Mouse (Mus musculus) forebrain, embryonic 13.5 days (tissue): ENCODE results near the gene Letm1. TPM values are rescaled to one million over a fixed set of nuclear protein-coding genes. Genes with fewer than 3 reads are reported as not detected.

Experiments
- ATAC-seq: fragments of 200-750 bp; cut with Nextera tagmentation; 2 replicates; pipeline ENCODE4 v1.8.0; 2017
- H3K27ac ChIP-seq: fragments of 300-500 bp; sonication (generic); 2 replicates; pipeline ENCODE4 v1.5.1; 2015; ENCODE audit warnings: inconsistent platforms, mild to moderate bottlenecking, moderate library complexity
- H3K27me3 ChIP-seq: fragments of 300-500 bp; sonication (generic); 2 replicates; pipeline ENCODE4 v1.6.1; 2015; ENCODE audit warnings: mild to moderate bottlenecking, inconsistent platforms
- H3K36me3 ChIP-seq: fragments of 300-500 bp; sonication (generic); 2 replicates; pipeline ENCODE4 v1.6.1; 2015; ENCODE audit warnings: mild to moderate bottlenecking, inconsistent platforms; ENCODE audit not compliant: poor library complexity, severe bottlenecking
- H3K4me1 ChIP-seq: fragments of 300-500 bp; sonication (generic); 2 replicates; pipeline ENCODE4 v1.6.1; 2015; ENCODE audit warnings: inconsistent platforms
- H3K4me2 ChIP-seq: fragments of 300-500 bp; sonication (generic); 2 replicates; pipeline ENCODE4 v1.6.1; 2015; ENCODE audit warnings: inconsistent platforms, mild to moderate bottlenecking, moderate library complexity
- H3K4me3 ChIP-seq: fragments of 300-500 bp; sonication (generic); 2 replicates; pipeline ENCODE4 v1.5.1; 2015; ENCODE audit warnings: mild to moderate bottlenecking, inconsistent platforms
- H3K9ac ChIP-seq: fragments of 300-500 bp; sonication (generic); 2 replicates; pipeline ENCODE4 v1.6.1; 2015; ENCODE audit warnings: mild to moderate bottlenecking, inconsistent platforms
- H3K9me3 ChIP-seq: fragments of 300-500 bp; sonication (generic); replicated peaks from 2 replicates; pipeline ENCODE4 v1.6.1; 2016; ENCODE audit warnings: inconsistent platforms
- WGBS: fragments of 180-500 bp; shearing (Covaris S2); methylation state at CpG from one replicate; pipeline ENCODE4 v1.1.7; 2015; 5-methylcytosine and 5-hydroxymethylcytosine counted together
- polyA plus RNA-seq: library from polyadenylated mRNA; unstranded; fragments of >200 nt; fragmentation: Nextera tagmentation; extraction: Ambion mirVana; gene quantifications from 2 replicates; pipeline ENCODE4 v1.2.1, GENCODE M21; 2015

The Letm1 gene
- polyA plus RNA-seq, 1 experiment from 2014 or later = 47.5 TPM

DNA sequence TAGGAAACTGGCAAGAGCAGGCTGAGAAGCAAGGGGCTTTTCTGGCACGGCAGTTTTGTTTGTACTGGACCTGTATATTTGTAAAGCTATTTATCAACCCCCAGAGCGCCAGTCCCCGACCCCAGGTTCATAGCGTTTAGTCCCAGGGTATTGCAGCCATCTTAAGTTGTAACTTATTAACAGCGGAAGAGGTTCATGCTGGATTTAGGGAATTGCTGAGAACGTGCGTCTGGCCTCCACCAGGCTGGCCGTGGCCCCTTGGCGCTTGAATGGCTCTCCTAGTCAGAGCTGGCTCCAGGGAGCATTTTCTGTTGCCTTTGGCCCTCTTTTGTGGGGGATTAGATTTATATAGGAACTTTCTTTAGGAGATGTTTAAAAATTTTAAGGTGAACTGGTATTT is 46.4 kb downstream of the Letm1 start:
- no peaks in the 10 kb centered on the region for H3K27me3 ChIP-seq
- no peak overlapping the region for H3K27ac ChIP-seq
- H3K9me3 ChIP-seq = no peaks in the 10 kb centered on the region
- peaks cover 80% of the 10 kb centered on the region for H3K36me3 ChIP-seq
- no peak overlapping the region for H3K9ac ChIP-seq
- 0 out of 2 replicates have a peak, but pooled peaks cover 10% of the 10 kb centered on the region for H3K4me1 ChIP-seq
- no peak overlapping the region for H3K4me2 ChIP-seq
- WGBS = 75% methylated on average over 9 of the region's 9 CpGs
- no peak overlapping the region for H3K4me3 ChIP-seq
- ATAC-seq = no peak

DNA sequence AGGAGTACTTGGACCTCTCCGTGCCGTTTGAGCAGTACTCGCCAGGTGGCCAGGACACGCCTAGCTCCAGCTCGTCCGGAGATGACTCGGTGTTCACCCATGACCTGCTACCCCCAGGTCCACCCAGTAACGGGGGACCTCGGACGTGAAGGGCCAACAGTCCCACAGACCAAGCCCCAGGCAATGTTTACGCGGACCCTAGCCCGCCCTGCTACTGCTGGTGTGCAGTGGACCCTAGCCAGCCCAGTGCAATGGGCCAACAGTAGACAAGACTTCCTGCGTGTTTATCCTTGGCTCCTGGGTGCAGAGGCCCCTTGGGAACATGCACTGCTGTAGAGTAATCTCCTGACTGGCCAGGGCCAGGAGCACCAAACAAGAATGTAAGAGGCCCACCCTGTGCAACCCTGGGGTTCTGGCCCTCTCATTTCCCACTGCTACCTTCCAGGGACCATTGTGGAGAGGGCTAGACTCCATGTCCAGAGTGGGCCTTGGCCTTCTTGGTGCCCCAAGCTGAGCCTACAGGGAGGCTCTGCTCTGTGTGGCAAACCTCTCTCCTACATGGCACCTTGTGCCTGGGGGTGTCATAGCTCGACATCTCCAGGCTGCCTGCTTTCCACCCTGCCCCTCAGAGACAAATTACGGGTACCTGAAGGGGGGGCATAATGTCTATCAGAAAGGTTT is 47.1 kb downstream of the Letm1 start:
- Histone ChIP-seq H3K27ac (no peak overlapping the region), H3K9ac (no peak overlapping the region), H3K4me2 (no peak overlapping the region), H3K27me3 (no peaks in the 10 kb centered on the region), H3K4me3 (no peak overlapping the region), H3K4me1 (peaks cover 13% of the 10 kb centered on the region; the same call in 1 of the 2 replicates), H3K9me3 (no peaks in the 10 kb centered on the region), H3K36me3 (peaks cover 79% of the 10 kb centered on the region)
- WGBS = 87% methylated on average over 16 of the region's 16 CpGs
- ATAC-seq = no peak

DNA sequence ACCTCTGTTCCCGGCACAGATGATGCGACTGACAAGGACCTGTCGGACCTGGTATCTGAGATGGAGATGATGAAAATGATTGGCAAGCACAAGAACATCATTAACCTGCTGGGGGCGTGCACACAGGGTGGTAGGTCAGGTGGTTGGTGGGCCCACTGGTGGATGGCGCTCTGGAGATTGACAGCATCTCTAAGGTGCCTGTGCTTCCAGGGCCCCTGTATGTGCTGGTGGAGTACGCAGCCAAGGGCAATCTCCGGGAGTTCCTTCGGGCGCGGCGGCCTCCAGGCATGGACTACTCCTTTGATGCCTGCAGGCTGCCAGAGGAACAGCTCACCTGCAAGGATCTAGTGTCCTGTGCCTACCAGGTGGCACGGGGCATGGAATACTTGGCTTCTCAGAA is 48.8 kb downstream of the Letm1 start:
- H3K27ac ChIP-seq = peak overlapping the region; percentile 59; the same call in 1 of the 2 replicates
- H3K36me3 ChIP-seq = peaks cover 80% of the 10 kb centered on the region
- no peaks in the 10 kb centered on the region for H3K27me3 ChIP-seq
- H3K4me2 ChIP-seq = no peak overlapping the region
- H3K4me3 ChIP-seq = no peak overlapping the region
- no peaks in the 10 kb centered on the region for H3K9me3 ChIP-seq
- WGBS = 92% methylated on average over 12 of the region's 12 CpGs
- H3K4me1 ChIP-seq = peaks cover 26% of the 10 kb centered on the region
- no peak for ATAC-seq
- 0 out of 2 replicates have a peak overlapping the region, but pooled peaks have one; percentile 8 for H3K9ac ChIP-seq

DNA sequence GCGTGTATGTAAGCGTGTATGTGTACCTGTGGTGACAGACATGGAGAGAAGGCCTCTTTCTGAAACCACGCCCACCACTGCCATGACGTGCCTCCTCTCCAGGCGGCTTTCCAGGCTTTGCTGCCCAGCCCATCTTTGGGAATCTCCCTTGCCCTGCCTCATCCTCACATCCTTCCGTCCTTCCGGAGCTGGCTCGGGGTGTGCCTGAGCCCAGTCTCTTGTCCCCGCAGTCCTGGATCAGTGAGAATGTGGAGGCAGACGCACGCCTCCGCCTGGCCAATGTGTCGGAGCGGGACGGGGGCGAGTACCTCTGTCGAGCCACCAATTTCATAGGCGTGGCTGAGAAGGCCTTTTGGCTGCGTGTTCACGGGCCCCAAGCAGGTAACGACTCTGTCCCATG is 51.6 kb downstream of the Letm1 start:
- no peaks in the 10 kb centered on the region for H3K9me3 ChIP-seq
- H3K4me2 ChIP-seq = peak overlapping the region; percentile 28
- peak overlapping the region; percentile 40; the same call in 1 of the 2 replicates for H3K27ac ChIP-seq
- peaks cover 50% of the 10 kb centered on the region for H3K4me1 ChIP-seq
- ATAC-seq = no peak
- H3K36me3 ChIP-seq = peaks cover 88% of the 10 kb centered on the region
- H3K27me3 ChIP-seq = peaks cover 11% of the 10 kb centered on the region; the same call in 1 of the 2 replicates
- H3K4me3 ChIP-seq = 0 out of 2 replicates have a peak overlapping the region, but pooled peaks have one; percentile 4
- WGBS = 56% methylated on average over 21 of the region's 21 CpGs
- 0 out of 2 replicates have a peak overlapping the region, but pooled peaks have one; percentile 5 for H3K9ac ChIP-seq

DNA sequence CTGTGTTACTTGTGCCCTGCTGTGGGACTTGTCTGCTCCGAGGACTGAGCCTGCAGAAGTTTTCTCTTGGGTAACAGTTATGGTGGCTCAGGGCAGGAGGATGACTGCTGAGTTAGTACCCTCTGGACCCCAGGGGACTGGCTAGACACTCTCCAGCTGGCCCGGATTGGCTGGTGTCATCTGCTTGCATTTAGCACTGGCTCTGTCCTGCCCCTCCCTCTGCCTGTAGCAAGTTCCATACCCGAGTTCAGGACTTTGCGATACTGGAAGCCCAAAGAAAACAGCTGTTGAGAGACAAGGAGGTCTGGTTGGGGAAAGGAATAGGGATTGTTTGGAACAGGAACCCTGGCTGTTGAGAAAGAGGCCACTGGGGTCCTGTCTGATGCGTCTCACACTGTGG is 52.1 kb downstream of the Letm1 start:
- H3K36me3 ChIP-seq = peaks cover 84% of the 10 kb centered on the region
- no peak overlapping the region for H3K27ac ChIP-seq
- H3K27me3 ChIP-seq = peaks cover 11% of the 10 kb centered on the region; the same call in 1 of the 2 replicates
- H3K4me1 ChIP-seq = peaks cover 55% of the 10 kb centered on the region
- 73% methylated on average over 5 of the region's 5 CpGs for WGBS
- H3K4me2 ChIP-seq = peak overlapping the region; percentile 84
- H3K9ac ChIP-seq = 0 out of 2 replicates have a peak overlapping the region, but pooled peaks have one; percentile 43
- no peaks in the 10 kb centered on the region for H3K9me3 ChIP-seq
- no peak for ATAC-seq
- H3K4me3 ChIP-seq = 0 out of 2 replicates have a peak overlapping the region, but pooled peaks have one; percentile 4

DNA sequence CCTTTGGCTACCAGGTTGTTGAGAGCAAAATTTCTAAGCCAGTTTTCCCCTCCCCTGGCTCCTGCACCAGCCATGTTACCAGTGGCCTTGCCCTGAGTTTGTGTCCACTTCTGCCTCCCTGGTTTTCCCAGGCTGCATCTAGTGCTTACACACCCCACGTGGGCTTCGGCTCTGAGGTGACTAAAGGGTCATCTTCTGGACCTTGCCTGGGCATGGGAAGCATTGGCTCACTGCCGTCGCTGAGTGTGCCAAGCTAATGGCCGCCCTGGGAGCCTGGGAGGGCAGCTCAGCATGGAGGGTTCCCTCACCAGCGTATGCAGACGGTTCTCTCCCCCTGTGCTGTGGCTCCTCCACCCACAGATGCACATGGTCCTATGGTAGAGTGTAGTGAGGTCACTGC is 53.8 kb downstream of the Letm1 start:
- H3K36me3 ChIP-seq = peaks cover 76% of the 10 kb centered on the region
- no peaks in the 10 kb centered on the region for H3K9me3 ChIP-seq
- 81% methylated on average over 7 of the region's 7 CpGs for WGBS
- no peak for ATAC-seq
- H3K4me3 ChIP-seq = peak overlapping the region; percentile 19; the same call in 1 of the 2 replicates
- H3K9ac ChIP-seq = peak overlapping the region; percentile 43
- peak overlapping the region; percentile 84 for H3K4me2 ChIP-seq
- 0 out of 2 replicates have a peak overlapping the region, but pooled peaks have one; percentile 41 for H3K27ac ChIP-seq
- H3K27me3 ChIP-seq = peaks cover 27% of the 10 kb centered on the region; the same call in 1 of the 2 replicates
- peaks cover 72% of the 10 kb centered on the region for H3K4me1 ChIP-seq

DNA sequence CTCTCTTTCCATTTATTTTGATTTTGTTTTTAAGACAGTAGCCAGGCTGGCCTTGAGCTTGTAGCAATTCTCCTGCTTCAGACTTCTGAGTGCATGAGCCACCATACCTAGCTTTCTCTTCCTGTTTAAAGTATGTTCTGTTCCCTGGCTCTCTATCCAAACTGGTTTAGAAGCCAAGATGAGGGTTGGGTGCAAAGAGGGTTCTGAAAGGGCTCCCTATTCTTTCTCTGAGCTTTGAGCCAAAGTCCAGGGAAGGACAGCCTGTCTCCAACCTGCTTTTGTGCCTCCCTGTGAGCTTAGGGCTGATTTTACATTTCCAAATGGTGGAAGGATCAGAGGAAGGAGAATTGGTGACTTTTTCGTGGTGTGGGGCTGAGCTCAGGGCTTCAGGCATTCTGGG is 55.7 kb downstream of the Letm1 start:
- Histone ChIP-seq H3K9me3 (no peaks in the 10 kb centered on the region), H3K36me3 (peaks cover 57% of the 10 kb centered on the region), H3K4me3 (peak overlapping the region; percentile 62), H3K27me3 (peaks cover 28% of the 10 kb centered on the region; the same call in 1 of the 2 replicates), H3K4me2 (peak overlapping the region; percentile 84), H3K9ac (peak overlapping the region; percentile 89), H3K4me1 (peaks cover 77% of the 10 kb centered on the region), H3K27ac (peak overlapping the region; percentile 32; the same call in 1 of the 2 replicates)
- ATAC-seq = no peak
- 67% methylated on average over 1 of the region's 1 CpGs for WGBS

DNA sequence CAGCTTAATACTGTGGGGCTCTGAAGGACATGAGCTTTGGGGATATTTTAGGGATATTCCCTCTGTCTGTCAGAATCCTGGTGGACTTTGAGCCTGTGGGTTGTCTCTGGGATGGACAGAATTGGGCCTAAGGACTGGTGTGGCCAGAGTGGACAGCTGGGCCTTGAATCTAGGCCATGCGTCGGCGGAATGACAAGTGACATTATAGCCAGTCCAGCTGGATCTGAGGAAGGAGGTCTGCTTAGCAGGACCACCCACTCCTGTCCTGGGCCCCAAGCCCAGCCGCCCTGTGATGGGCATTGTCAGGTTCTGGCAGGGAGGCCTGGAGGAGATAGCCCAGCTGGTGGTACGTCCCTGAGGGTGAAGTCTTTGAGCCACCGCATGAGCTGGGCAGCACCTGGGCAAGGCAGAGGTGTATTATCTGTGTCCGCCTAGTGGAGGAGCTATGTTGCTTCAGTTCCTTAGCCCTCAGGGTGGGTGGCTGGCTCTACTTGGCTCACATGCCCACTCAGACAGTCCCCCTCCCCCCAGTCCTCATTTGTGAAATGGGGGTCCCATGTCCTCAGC is 56.5 kb downstream of the Letm1 start:
- no peak for ATAC-seq
- Histone ChIP-seq H3K36me3 (peaks cover 49% of the 10 kb centered on the region), H3K9ac (peak overlapping the region; percentile 89), H3K9me3 (no peaks in the 10 kb centered on the region), H3K27ac (peak overlapping the region; percentile 61), H3K4me3 (peak overlapping the region; percentile 62), H3K4me2 (peak overlapping the region; percentile 84), H3K4me1 (peaks cover 79% of the 10 kb centered on the region), H3K27me3 (peaks cover 28% of the 10 kb centered on the region; the same call in 1 of the 2 replicates)
- WGBS = 46% methylated on average over 7 of the region's 7 CpGs

DNA sequence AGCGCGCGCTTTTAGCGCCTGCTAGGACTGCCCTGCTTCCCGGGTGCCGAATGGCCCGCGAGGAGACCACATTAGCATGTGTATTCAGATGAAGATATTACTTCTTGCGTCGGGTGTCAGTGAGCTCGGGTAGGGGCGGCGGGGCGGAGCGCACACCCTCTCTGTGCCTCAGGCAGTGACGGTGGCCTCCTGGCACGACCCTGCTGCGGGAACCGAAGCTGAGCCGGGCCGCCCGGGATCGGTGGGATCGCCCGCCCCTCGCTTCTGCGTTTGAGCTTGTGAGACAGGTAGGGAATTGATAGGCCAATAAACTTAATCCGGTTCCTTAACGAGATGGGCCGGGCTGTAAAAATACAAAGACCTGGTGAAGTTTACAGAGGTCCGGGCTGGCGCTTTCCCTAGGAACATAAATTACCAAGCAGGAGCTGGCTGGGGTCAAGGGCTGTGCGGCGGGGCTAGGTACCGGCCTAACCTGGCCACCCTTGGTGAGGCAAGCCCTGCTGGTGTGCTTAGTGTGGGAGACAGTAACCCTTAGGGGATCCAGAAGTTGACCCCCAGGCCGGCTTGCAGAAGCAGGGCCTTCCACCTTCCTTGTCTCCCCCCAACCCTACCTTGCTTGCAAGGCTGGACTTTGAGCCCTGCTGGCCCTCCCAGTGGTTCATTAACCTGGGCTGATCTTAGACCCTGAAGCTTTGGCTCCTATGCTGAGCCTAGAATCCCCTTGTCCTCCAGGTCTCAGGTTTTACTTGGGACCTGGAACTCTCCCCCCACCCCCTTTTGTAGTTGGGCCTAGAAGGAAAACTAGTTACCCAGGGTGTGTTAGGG is 58.8 kb downstream of the Letm1 start:
- WGBS = 2% methylated on average over 36 of the region's 36 CpGs
- peak overlapping the region; percentile 89 for H3K9ac ChIP-seq
- ATAC-seq = peak; percentile 65
- peaks cover 27% of the 10 kb centered on the region for H3K36me3 ChIP-seq
- H3K4me3 ChIP-seq = peak overlapping the region; percentile 62
- no peaks in the 10 kb centered on the region for H3K9me3 ChIP-seq
- H3K4me1 ChIP-seq = peaks cover 71% of the 10 kb centered on the region
- peaks cover 38% of the 10 kb centered on the region for H3K27me3 ChIP-seq
- H3K4me2 ChIP-seq = peak overlapping the region; percentile 84
- H3K27ac ChIP-seq = peak overlapping the region; percentile 91

DNA sequence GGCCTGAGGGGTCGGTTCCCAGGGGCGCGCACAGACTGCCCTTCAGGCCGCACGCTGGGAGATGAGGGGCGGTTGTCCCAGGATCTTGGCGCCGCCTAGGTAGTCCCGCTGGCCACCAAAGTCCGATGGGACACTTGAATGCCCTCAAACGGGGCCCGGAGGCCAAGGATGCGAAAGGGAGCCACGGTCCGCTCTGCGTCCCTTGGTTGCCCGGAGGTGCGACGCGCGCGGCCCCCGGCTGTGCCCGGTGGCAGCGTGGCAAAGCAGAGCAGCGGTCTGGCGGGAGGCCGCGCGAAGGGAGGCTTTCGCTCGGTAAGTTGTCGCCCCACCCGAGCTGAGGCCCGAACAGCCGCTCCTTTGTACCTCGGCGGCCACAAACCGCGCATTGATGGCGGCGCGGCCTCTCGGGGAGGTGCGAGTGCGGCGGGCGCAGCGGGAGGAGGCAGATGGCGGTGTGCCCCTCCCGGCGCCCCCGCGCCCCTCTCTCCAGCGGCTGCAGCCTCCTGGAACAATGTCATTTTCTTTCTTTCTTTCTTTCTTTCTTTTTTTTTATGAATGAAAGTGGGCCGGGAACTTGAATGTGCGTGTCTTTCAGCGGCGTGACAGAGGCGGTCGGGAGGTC is 59.5 kb downstream of the Letm1 start:
- Histone ChIP-seq H3K9ac (peak overlapping the region; percentile 89), H3K36me3 (peaks cover 20% of the 10 kb centered on the region), H3K4me2 (peak overlapping the region; percentile 84), H3K27ac (peak overlapping the region; percentile 91), H3K4me1 (peaks cover 67% of the 10 kb centered on the region), H3K4me3 (peak overlapping the region; percentile 62), H3K9me3 (no peaks in the 10 kb centered on the region), H3K27me3 (peaks cover 44% of the 10 kb centered on the region)
- peak; percentile 17 for ATAC-seq
- WGBS = under 1% methylated on average over 60 of the region's 61 CpGs

DNA sequence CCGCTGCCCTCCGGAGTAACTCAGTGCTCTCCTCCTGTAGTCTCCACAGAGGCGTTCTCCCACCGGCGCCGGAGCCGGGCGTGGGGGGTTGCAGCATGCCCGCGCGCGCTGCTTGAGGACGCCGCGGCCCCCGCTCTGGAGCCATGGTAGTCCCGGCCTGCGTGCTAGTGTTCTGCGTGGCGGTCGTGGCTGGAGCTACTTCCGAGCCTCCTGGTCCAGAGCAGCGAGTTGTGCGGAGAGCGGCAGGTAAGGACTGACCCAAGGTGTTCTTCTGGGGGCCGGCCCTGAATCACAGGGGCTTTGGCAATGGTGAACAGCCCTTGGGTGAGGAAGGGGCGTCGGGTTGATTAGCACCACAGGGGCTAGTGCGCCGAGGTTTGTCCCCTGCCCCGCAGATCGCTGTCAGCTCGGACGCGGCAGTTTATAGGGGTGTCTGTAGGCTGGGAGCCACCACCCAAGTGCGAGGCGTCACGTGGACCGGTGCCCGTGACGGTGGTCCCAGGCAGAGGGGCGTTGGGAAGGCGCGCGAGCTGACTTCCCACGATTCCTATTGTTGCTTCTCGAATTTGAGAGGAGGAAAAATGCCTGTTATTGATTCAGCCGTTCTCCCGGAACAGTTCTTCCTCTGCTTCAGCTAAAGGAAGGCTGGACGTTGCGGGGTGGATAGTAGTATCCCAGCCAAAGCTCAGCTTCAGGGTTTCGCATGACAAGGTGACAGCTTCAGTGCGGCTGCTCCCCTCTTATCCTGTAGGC is 60.2 kb downstream of the Letm1 start:
- peak overlapping the region; percentile 62 for H3K4me3 ChIP-seq
- no peaks in the 10 kb centered on the region for H3K9me3 ChIP-seq
- WGBS = under 1% methylated on average over 53 of the region's 53 CpGs
- peaks cover 61% of the 10 kb centered on the region for H3K4me1 ChIP-seq
- peaks cover 13% of the 10 kb centered on the region for H3K36me3 ChIP-seq
- H3K9ac ChIP-seq = peak overlapping the region; percentile 89
- peaks cover 41% of the 10 kb centered on the region for H3K27me3 ChIP-seq
- H3K27ac ChIP-seq = peak overlapping the region; percentile 91
- ATAC-seq = peak; percentile 17; the same call in 1 of the 2 replicates
- peak overlapping the region; percentile 84 for H3K4me2 ChIP-seq
